Comparison of ENCODE assay signal across 23 mouse cellular contexts in genomic region chr8:11842757-11843156, GRCm38 (mm10). TPM values are rescaled to one million over a fixed set of nuclear protein-coding genes. Genes with fewer than 3 reads are reported as not detected.
"Had no signal": no experiment of that assay in that cellular context is flagged by ENCODE, and none has a peak within 500 bp of the region (broad histone marks: within the 10 kb centered on the region; RNA-seq: fewer than 3 reads in every experiment).

No protein-coding gene starts in this region.

- H3K9ac ChIP-seq: lung, embryonic 14.5 days; midbrain, embryonic 13.5 days; midbrain, embryonic 15.5 days; neural tube, embryonic 12.5 days; stomach, embryonic 15.5 days had no signal

- ATAC-seq: midbrain, embryonic 13.5 days had no signal

- H3K4me2 ChIP-seq: lung, embryonic 14.5 days; midbrain, embryonic 11.5 days; midbrain, embryonic 13.5 days; midbrain, embryonic 15.5 days; neural tube, embryonic 12.5 days; stomach, embryonic 15.5 days had no signal

- H3K4me3 ChIP-seq: midbrain, embryonic 13.5 days; midbrain, embryonic 15.5 days; neural tube, embryonic 12.5 days; stomach, embryonic 15.5 days had no signal

- H3K27ac ChIP-seq: midbrain, embryonic 13.5 days; midbrain, embryonic 15.5 days; neural tube, embryonic 12.5 days; stomach, embryonic 15.5 days; stomach, postnatal 0 days had no signal

- H3K36me3 ChIP-seq: midbrain, embryonic 13.5 days; midbrain, embryonic 15.5 days; neural tube, embryonic 12.5 days; stomach, embryonic 15.5 days had no signal

- DNase-seq: lung, adult 18-20 months; lung, embryonic 14.5 days; lung, postnatal 10 days; lung, postnatal 4 days; right cerebral cortex, postnatal 14 days; thymus, adult 2 months; thymus, postnatal 25 days; thymus, postnatal 4 days had no signal

- H3K27me3 ChIP-seq: midbrain, embryonic 13.5 days; midbrain, embryonic 15.5 days; neural tube, embryonic 12.5 days; stomach, embryonic 15.5 days had no signal

- H3K9me3 ChIP-seq: midbrain, embryonic 13.5 days; midbrain, embryonic 15.5 days; neural tube, embryonic 12.5 days; stomach, embryonic 15.5 days had no signal

- H3K4me1 ChIP-seq: stomach, embryonic 15.5 days had no signal

RNA-seq across cellular contexts. Expression of gene Tex29, which starts 2.5 kb away (rescaled TPM):
- total RNA-seq: megakaryocyte, adult 5-6 weeks; megakaryocyte-erythroid progenitor cell, adult 5-6 weeks; midbrain, postnatal 0 days; monocyte, adult 5-6 weeks; neutrophil, adult 5-6 weeks had no signal
- polyA plus RNA-seq: liver, embryonic 16.5 days; lung, embryonic 14.5 days; lung, embryonic 16.5 days; midbrain, embryonic 11.5 days; midbrain, postnatal 0 days; spleen, adult 2 months; stomach, embryonic 15.5 days; stomach, postnatal 0 days; thymus, adult 2 months; urinary bladder, adult 2 months had no signal
